Mouse (Mus musculus) midbrain, embryonic 12.5 days (tissue): ENCODE results near the gene Dhx58. TPM values are rescaled to one million over a fixed set of nuclear protein-coding genes. Genes with fewer than 3 reads are reported as not detected.

ENCODE experiments used
- ATAC-seq: fragments of 200-750 bp; cut with Nextera tagmentation; 2 replicates; pipeline ENCODE4 v1.8.0; 2017; ENCODE audit warnings: low read depth, moderate TSS enrichment, moderate library complexity; ENCODE audit not compliant: low FRiP score
- H3K27ac ChIP-seq: fragments of 300-500 bp; sonication (generic); replicated peaks from 2 replicates; pipeline ENCODE4 v1.5.1; 2016; ENCODE audit warnings: mild to moderate bottlenecking
- H3K27me3 ChIP-seq: fragments of 300-500 bp; sonication (generic); 2 replicates; pipeline ENCODE4 v1.6.1; 2016; ENCODE audit warnings: mild to moderate bottlenecking
- H3K36me3 ChIP-seq: fragments of 300-500 bp; sonication (generic); 2 replicates; pipeline ENCODE4 v1.6.1; 2016
- H3K4me1 ChIP-seq: fragments of 300-500 bp; sonication (generic); 2 replicates; pipeline ENCODE4 v1.6.1; 2016
- H3K4me2 ChIP-seq: fragments of 300-500 bp; sonication (generic); replicated peaks from 2 replicates; pipeline ENCODE4 v1.6.1; 2016; ENCODE audit warnings: mild to moderate bottlenecking, moderate library complexity
- H3K4me3 ChIP-seq: fragments of 300-500 bp; sonication (generic); 2 replicates; pipeline ENCODE4 v1.5.1; 2016; ENCODE audit warnings: mild to moderate bottlenecking
- H3K9ac ChIP-seq: fragments of 300-500 bp; sonication (generic); replicated peaks from 2 replicates; pipeline ENCODE4 v1.6.1; 2016; ENCODE audit warnings: mild to moderate bottlenecking, moderate library complexity
- H3K9me3 ChIP-seq: fragments of 300-500 bp; sonication (generic); 2 replicates; pipeline ENCODE4 v1.6.1; 2016; ENCODE audit warnings: mild to moderate bottlenecking
- WGBS: fragments of 180-500 bp; shearing (Covaris S2); methylation state at CpG from one replicate; pipeline ENCODE4 v1.1.7; 2016; 5-methylcytosine and 5-hydroxymethylcytosine counted together
- polyA plus RNA-seq: library from polyadenylated mRNA; unstranded; fragments of >200 nt; fragmentation: Nextera tagmentation; extraction: Ambion mirVana; gene quantifications from 2 replicates; pipeline ENCODE4 v1.2.1, GENCODE M21; 2016

Gene Dhx58
- polyA plus RNA-seq, 1 experiment from 2014 or later, result 2.3 TPM

DNA sequence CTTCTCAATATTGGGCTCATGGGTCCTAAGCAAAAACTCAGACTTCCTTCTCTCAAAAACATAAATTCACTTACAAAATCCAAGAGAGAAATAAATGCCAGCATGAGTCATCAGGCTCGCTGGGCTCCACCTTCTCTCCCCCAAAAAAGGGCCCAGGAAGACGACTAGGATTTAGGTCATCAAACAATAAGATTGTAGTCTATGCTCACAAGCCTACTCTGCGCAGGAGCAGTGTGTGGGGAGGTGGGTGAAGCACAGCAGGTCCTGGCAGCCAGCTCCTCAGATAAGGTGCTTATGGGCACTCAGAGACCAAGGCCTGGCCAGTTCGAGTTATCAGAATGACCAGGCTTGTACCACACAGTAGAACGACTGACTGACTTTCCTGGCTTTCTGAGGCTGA is 16.3 kb upstream of the Dhx58 start:
- ATAC-seq, result no peak
- no peak overlapping the region for H3K9ac ChIP-seq
- WGBS, result 87% methylated on average over 5 of the region's 5 CpGs

DNA sequence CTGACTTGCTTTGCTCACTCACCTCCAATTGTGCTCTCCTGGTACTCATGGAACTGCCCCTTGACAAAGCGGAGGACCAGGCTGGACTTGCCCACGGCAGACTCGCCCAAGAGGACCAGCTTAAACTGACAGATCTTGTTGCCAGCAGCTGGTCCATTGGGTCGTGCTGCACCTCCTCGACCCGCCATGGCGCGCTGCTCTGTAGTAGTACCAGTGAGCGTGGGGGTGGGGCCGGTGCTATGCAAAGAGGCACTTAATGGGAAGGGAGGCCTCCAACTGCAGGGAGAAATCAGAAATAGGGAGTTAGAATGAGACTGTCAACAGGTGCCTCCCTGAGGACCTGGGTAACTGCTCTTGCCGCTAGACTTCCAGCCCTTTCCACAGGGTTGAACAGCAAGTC is 15.8 kb upstream of the Dhx58 start:
- ATAC-seq, result no peak
- Histone ChIP-seq H3K4me3 (no peak overlapping the region), H3K9me3 (no peaks in the 10 kb centered on the region), H3K27me3 (no peaks in the 10 kb centered on the region), H3K4me2 (no peak overlapping the region), H3K27ac (no peak overlapping the region), H3K36me3 (peaks cover 44% of the 10 kb centered on the region), H3K4me1 (peaks cover 19% of the 10 kb centered on the region), H3K9ac (no peak overlapping the region)
- WGBS, result 84% methylated on average over 11 of the region's 11 CpGs

More for the DNA sequence above, 16.3 kb upstream of the Dhx58 start:
- H3K27me3 ChIP-seq, result no peaks in the 10 kb centered on the region
- no peak overlapping the region for H3K4me3 ChIP-seq
- H3K36me3 ChIP-seq, result peaks cover 44% of the 10 kb centered on the region
- no peaks in the 10 kb centered on the region for H3K9me3 ChIP-seq
- no peak overlapping the region for H3K4me2 ChIP-seq
- H3K27ac ChIP-seq, result no peak overlapping the region
- peaks cover 17% of the 10 kb centered on the region for H3K4me1 ChIP-seq

DNA sequence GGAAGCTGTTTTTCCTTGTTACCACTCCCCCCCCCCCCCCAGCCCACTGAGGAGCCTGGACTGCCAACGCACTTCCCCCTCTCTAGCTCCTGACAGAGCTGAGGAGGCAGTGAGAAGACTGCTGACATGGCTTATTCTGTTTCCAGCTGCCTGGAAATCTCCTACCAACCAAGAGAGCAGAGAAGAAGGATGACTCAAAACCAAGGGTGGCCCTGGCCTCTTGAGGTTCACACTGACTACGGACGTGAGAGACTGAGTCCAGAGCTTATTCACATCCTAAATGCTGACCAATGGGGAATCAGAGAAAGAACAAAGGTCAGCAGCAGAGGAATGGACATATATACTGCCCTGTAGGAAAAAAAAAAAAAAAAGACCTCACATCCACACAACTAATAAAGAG is 15.2 kb upstream of the Dhx58 start:
- no peak for ATAC-seq
- Histone ChIP-seq H3K27me3 (0 out of 2 replicates have a peak, but pooled peaks cover 1% of the 10 kb centered on the region), H3K36me3 (peaks cover 44% of the 10 kb centered on the region), H3K4me2 (no peak overlapping the region), H3K9me3 (no peaks in the 10 kb centered on the region), H3K9ac (no peak overlapping the region), H3K4me3 (no peak overlapping the region), H3K27ac (no peak overlapping the region), H3K4me1 (peaks cover 24% of the 10 kb centered on the region)
- 81% methylated on average over 3 of the region's 3 CpGs for WGBS

DNA sequence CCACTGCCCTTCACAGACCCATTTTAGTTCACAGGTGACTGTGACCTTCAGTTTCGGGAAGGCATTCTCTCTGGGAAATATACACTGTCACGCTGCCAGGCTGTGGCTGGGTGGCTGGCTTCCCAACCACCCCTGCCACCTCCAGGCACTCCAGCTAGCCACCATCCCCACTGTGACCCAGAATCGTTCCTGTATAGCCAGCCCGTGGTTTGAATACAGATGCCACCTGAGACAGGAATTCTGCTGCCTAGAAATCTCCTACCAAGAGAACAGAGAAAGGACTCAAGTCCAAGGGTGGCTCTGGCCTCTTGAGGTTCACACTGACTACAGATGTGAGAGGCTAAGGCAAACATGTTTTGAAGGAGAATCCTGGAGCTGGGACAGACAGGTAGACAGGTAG is 14.8 kb upstream of the Dhx58 start:
- no peak overlapping the region for H3K4me3 ChIP-seq
- H3K4me1 ChIP-seq, result peaks cover 29% of the 10 kb centered on the region
- H3K4me2 ChIP-seq, result no peak overlapping the region
- WGBS, result 84% methylated on average over 4 of the region's 4 CpGs
- peaks cover 44% of the 10 kb centered on the region for H3K36me3 ChIP-seq
- no peak for ATAC-seq
- H3K27me3 ChIP-seq, result 0 out of 2 replicates have a peak, but pooled peaks cover 3% of the 10 kb centered on the region
- H3K9me3 ChIP-seq, result no peaks in the 10 kb centered on the region
- no peak overlapping the region for H3K27ac ChIP-seq
- no peak overlapping the region for H3K9ac ChIP-seq

DNA sequence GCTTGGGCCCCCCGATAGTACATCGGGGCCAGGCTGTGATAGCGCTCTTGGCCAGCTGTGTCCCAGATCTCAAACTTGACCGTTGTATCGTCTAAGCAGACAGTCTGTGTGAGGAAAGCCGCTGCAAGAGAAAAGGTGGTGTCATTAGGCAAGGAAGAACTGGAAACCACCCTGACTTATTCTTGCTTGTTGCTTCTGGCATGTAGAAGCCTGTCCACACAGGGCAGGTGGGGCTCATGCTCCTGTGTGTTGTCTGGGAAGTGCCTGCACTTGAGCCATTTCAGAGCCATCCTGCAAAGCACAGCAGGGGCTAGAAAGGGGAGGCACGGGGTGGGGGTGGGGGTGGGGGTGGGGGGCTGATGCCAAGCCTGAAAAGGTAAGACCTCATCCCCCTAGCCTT is 14.4 kb upstream of the Dhx58 start:
- Histone ChIP-seq H3K36me3 (peaks cover 44% of the 10 kb centered on the region), H3K9ac (no peak overlapping the region), H3K9me3 (no peaks in the 10 kb centered on the region), H3K27me3 (0 out of 2 replicates have a peak, but pooled peaks cover 3% of the 10 kb centered on the region), H3K27ac (no peak overlapping the region), H3K4me3 (no peak overlapping the region), H3K4me2 (no peak overlapping the region), H3K4me1 (peaks cover 33% of the 10 kb centered on the region)
- ATAC-seq, result no peak
- WGBS, result 96% methylated on average over 7 of the region's 7 CpGs

DNA sequence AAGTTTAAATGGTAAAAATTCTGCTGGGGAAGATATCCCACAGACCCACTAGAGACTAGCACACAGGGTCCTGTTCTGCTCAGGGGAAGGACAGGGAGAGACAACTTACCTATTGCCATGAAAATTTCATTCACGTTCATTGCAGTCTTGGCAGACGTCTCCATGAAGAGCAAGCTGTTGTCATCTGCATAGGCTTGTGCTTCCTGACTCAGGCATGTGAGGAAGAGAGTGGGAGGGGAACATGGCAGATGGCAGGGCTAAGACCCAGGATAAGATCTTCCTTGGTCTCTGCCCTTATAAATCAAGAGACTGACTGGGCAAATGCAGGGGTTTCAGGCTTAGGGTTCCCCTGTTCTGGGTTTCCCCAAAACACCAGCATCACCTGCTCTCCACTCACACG is 12.6 kb upstream of the Dhx58 start:
- H3K36me3 ChIP-seq, result peaks cover 44% of the 10 kb centered on the region
- 85% methylated on average over 3 of the region's 3 CpGs for WGBS

DNA sequence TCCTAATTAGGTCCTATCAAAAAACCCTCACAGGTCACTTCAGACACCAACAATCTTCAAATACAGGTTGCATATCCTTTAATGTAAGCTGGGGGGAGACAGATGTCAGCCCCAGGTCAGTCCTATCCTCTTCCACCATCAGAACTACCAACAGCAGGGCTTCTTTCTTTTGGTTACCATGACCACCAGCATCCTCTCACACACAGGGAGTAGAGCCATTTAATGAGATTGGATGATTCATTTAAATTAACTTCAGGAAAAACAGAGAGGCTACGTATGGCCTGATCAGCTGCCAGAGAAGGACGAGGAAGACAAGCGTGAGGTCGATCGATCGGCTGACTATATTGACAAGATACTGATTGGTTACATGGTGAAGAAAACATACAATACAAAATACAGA is 10.9 kb upstream of the Dhx58 start:
- Histone ChIP-seq H3K9me3 (no peaks in the 10 kb centered on the region), H3K9ac (no peak overlapping the region), H3K4me1 (peaks cover 36% of the 10 kb centered on the region), H3K4me2 (no peak overlapping the region), H3K27me3 (0 out of 2 replicates have a peak, but pooled peaks cover 3% of the 10 kb centered on the region), H3K27ac (no peak overlapping the region), H3K36me3 (peaks cover 53% of the 10 kb centered on the region), H3K4me3 (no peak overlapping the region)
- 74% methylated on average over 6 of the region's 6 CpGs for WGBS
- ATAC-seq, result no peak

More for the DNA sequence above, 12.6 kb upstream of the Dhx58 start:
- Histone ChIP-seq H3K27ac (no peak overlapping the region), H3K9ac (no peak overlapping the region), H3K4me3 (no peak overlapping the region), H3K4me1 (peaks cover 36% of the 10 kb centered on the region), H3K9me3 (no peaks in the 10 kb centered on the region), H3K4me2 (no peak overlapping the region), H3K27me3 (0 out of 2 replicates have a peak, but pooled peaks cover 3% of the 10 kb centered on the region)
- no peak for ATAC-seq

DNA sequence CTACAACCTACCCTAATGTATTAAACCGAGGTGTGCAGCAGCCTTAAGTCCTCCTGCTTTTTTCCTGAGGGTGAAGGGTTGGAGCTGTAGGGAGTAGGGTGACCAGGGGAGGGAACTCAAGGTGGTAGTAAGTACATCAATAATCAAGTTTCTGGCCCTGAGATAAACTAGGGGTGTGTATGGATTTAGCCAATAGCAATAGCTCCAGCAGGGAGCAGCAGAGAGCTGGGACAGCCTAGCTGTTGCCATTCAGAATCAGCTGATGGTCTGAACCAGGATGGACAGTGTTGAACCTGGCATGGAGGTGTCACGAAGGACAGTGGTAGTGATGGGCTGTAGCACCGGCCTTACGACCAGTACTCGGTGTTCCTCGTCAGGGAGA is 10.5 kb upstream of the Dhx58 start:
- no peak for ATAC-seq
- 0 out of 2 replicates have a peak, but pooled peaks cover 3% of the 10 kb centered on the region for H3K27me3 ChIP-seq
- peak overlapping the region; percentile 41 for H3K4me2 ChIP-seq
- 55% methylated on average over 6 of the region's 6 CpGs for WGBS
- peaks cover 54% of the 10 kb centered on the region for H3K36me3 ChIP-seq
- H3K9ac ChIP-seq, result no peak overlapping the region
- H3K4me3 ChIP-seq, result no peak overlapping the region
- peaks cover 36% of the 10 kb centered on the region for H3K4me1 ChIP-seq
- H3K9me3 ChIP-seq, result no peaks in the 10 kb centered on the region
- no peak overlapping the region for H3K27ac ChIP-seq

DNA sequence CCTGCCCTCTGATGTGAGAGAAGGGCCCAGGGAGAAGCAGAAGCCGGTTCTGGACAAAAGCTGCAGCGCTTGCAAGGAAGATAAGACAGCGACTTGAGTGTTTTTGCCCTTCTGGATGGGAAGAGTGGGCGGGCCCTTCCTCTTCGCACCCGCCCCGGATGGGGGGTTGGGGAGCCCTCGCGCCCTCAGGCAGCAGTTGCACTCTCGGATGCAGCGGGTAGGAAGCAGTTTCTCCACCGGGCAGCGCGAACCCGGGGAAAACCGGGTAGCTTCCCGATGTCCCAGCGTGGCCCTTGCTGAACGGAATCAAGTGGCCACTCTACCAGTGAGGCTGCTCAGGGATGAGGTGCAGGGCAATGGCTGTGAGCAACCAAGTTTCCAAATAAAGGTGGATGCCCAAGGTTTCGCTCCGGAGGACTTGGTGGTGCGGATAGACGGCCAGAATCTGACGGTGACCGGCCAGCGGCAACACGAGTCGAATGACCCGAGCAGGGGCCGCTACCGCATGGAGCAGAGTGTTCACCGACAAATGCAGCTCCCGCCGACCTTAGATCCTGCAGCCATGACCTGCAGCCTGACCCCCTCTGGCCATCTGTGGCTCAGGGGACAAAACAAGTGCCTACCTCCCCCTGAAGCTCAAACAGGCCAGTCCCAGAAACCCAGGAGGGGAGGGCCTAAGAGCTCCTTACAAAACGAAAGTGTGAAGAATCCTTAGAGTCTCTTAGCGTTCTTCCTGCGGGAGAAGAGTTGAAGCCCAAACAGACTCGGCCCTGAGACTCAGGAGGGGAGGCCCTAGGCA is 9.9 kb upstream of the Dhx58 start, which contains the start of gene Hspb9:
Gene Hspb9 (plus strand): TSS at position 116 of the 799 bp plus-strand sequence.
- H3K27ac ChIP-seq, result peak within 1 kb of the TSS; percentile 40; the same call in 1 of the 2 replicates
- WGBS, result 3% methylated on average over 38 of the region's 38 CpGs
- no peaks in the 10 kb centered on the region for H3K9me3 ChIP-seq
- no peak for ATAC-seq
- H3K36me3 ChIP-seq, result peaks cover 54% of the 10 kb centered on the region
- H3K4me3 ChIP-seq, result peak within 1 kb of the TSS; percentile 97; the same call in 1 of the 2 replicates
- peak within 1 kb of the TSS; percentile 75 for H3K4me2 ChIP-seq
- H3K9ac ChIP-seq, result peak within 1 kb of the TSS; percentile 52
- H3K27me3 ChIP-seq, result 0 out of 2 replicates have a peak, but pooled peaks cover 3% of the 10 kb centered on the region
- H3K4me1 ChIP-seq, result peaks cover 36% of the 10 kb centered on the region

DNA sequence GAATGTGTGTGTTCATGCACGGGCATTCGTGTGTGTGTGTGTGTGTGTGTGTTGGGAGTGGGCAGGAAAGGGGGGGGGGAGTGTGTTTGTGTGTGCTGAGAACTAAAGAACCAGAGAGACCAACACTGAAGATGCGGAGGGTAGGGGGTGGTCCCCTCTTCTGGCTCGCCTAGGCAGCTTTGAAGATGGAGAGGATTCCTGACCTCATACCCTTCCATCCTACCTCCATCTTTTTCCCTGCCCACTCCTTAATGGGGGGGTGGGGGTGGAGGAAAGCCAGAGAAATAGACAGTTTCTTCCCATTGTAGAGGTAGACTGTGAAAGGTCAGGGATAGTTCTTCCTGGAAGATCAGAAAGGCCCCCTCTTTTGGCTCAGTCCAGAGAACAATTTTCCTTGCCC is 9.1 kb upstream of the Dhx58 start:
- H3K9ac ChIP-seq, result peak overlapping the region; percentile 52; the same call in 1 of the 2 replicates
- ATAC-seq, result no peak

DNA sequence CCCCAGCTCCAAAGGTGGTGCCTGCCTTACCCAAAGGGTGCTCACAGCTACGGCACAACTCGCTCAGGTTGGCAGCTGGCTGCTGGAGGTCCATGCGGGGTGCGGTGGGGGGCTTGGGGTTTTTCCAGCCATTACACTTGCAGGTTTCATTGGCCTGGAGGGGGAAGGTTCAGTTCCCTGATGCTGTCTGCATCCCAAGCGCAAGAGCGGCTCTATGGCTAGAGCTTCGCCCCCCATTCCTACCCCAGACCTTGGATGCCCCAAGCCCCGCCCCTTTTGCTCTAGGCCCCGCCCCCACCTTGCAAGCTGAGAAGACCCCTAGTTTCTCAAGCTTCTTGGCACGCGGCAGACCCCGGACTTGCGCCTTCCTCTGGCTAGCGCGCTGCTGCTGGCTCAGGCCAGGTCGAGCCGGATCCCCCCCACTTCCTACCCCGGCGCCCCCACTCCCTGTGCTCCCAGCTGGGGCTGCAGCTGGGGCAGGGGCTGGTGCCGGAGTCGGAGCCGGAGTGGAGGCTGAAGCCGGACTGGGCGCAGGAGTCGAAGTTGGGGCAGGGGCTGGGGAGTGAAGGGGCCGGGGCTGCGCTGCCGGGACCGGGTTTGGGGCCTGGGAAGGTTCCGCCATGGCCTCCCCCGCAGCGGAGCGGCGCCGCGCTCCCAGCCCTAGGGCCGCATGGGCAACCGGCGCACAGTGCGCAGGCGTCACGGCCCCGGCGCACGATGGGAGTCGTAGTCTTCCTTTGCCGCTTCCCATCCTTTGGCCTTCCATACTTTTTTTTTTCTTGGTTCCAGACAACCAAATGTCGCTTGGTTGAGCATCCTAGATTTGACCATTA is 7.9 kb upstream of the Dhx58 start, which contains the start of gene Kat2a:
Gene Kat2a (minus strand): TSS at position 683 of the 833 bp plus-strand sequence.
- Histone ChIP-seq H3K9me3 (no peaks in the 10 kb centered on the region), H3K36me3 (peaks cover 55% of the 10 kb centered on the region), H3K9ac (peak within 1 kb of the TSS; percentile 95), H3K27ac (peak within 1 kb of the TSS; percentile 81), H3K4me1 (peaks cover 36% of the 10 kb centered on the region), H3K4me3 (peak within 1 kb of the TSS; percentile 97), H3K27me3 (0 out of 2 replicates have a peak, but pooled peaks cover 3% of the 10 kb centered on the region), H3K4me2 (peak within 1 kb of the TSS; percentile 75)
- 2% methylated on average over 48 of the region's 48 CpGs for WGBS
- peak; percentile 87 for ATAC-seq

More for the DNA sequence above, 9.1 kb upstream of the Dhx58 start:
- Histone ChIP-seq H3K36me3 (peaks cover 54% of the 10 kb centered on the region), H3K4me1 (peaks cover 36% of the 10 kb centered on the region), H3K9me3 (no peaks in the 10 kb centered on the region), H3K4me2 (peak overlapping the region; percentile 41), H3K4me3 (no peak overlapping the region), H3K27me3 (0 out of 2 replicates have a peak, but pooled peaks cover 3% of the 10 kb centered on the region), H3K27ac (peak overlapping the region; percentile 40; the same call in 1 of the 2 replicates)
- 65% methylated on average over 4 of the region's 4 CpGs for WGBS
